Comparison of ENCODE assay signal across 12 mouse cellular contexts in genomic region chr8:26848955-26849684, GRCm38 (mm10).
DNase-seq lines count a peak whose midpoint lies in the region; ATAC-seq and TF ChIP-seq lines count a peak whose summit lies in the region.
"Had no signal": no experiment of that assay in that cellular context is flagged by ENCODE, and none has a peak within 500 bp of the region (broad histone marks: within the 10 kb centered on the region; RNA-seq: fewer than 3 reads in every experiment).

No protein-coding gene starts in this region.

- no peaks in the 10 kb centered on the region for H3K27me3 ChIP-seq in embryonic facial prominence, embryonic 11.5 days (ENCODE audit: control insufficient read depth, insufficient read depth, low read length)
- H3K27me3 ChIP-seq: midbrain, embryonic 13.5 days had no signal

- H3K27ac ChIP-seq in embryonic facial prominence, embryonic 11.5 days (replicated peaks; ENCODE audit: low read depth, low read length), result 0 out of 2 replicates have a peak overlapping the region, but pooled peaks have one; percentile 47
- no peak overlapping the region for H3K27ac ChIP-seq in left cerebral cortex, adult 2 months
- H3K27ac ChIP-seq: layer of hippocampus, adult 2 months; midbrain, embryonic 13.5 days had no signal

- intact Hi-C loops in left cerebral cortex, adult 2 months (cut with DNase I), result loop anchor here (2.0 kb wide), 1 partner anchor 128 kb away; the partner anchor contains the start of gene Zfp703

- no peak overlapping the region for H3K4me2 ChIP-seq in embryonic facial prominence, embryonic 11.5 days (ENCODE audit: low read depth, low read length)
- H3K4me2 ChIP-seq: midbrain, embryonic 13.5 days had no signal

- no peak for TF ChIP-seq CTCF in left cerebral cortex, adult 2 months (IDR thresholded peaks at IDR 0.05)

- no peaks in the 10 kb centered on the region for H3K9me3 ChIP-seq in embryonic facial prominence, embryonic 11.5 days (replicated peaks; ENCODE audit: control insufficient read depth, low read length)
- H3K9me3 ChIP-seq: G1E; midbrain, embryonic 13.5 days had no signal

- WGBS in embryonic facial prominence, embryonic 11.5 days, result 80% methylated on average over 19 of the region's 19 CpGs

- DNase-seq in kidney, postnatal 4 days, result peak; percentile 60 to 64
- no peak for DNase-seq in kidney, postnatal 25 days
- DNase-seq in embryonic facial prominence, embryonic 11.5 days (ENCODE audit: low spot score), result no peak
- DNase-seq in heart, postnatal 4 days, result peak; percentile 43
- peak; percentile 51 for DNase-seq in lung, postnatal 10 days
- no peak for DNase-seq in cerebellum, adult 9-11 months
- no peak for DNase-seq in adrenal gland, postnatal 25 days
- DNase-seq in left cerebral cortex, adult 2 months (ENCODE audit: extremely low spot score in 1 of 2, low spot score in 2 of 2), result no peak
- DNase-seq: right cerebral cortex, postnatal 14 days had no signal

- no peak for ATAC-seq in embryonic facial prominence, embryonic 11.5 days (replicated peaks; ENCODE audit: insufficient number of reproducible peaks, low FRiP score, low TSS enrichment, low read depth)
- ATAC-seq: midbrain, embryonic 13.5 days had no signal

- H3K9ac ChIP-seq in embryonic facial prominence, embryonic 11.5 days (replicated peaks; ENCODE audit: low read length), result no peak overlapping the region
- H3K9ac ChIP-seq: midbrain, embryonic 13.5 days had no signal

- H3K4me1 ChIP-seq in embryonic facial prominence, embryonic 11.5 days (ENCODE audit: control insufficient read depth, insufficient read depth, low read length), result no peaks in the 10 kb centered on the region

- no peak overlapping the region for H3K4me3 ChIP-seq in embryonic facial prominence, embryonic 11.5 days (ENCODE audit: low read depth, low read length)
- H3K4me3 ChIP-seq in left cerebral cortex, adult 2 months, result no peak overlapping the region
- H3K4me3 ChIP-seq: layer of hippocampus, adult 2 months; midbrain, embryonic 13.5 days had no signal

- no peaks in the 10 kb centered on the region for H3K36me3 ChIP-seq in embryonic facial prominence, embryonic 11.5 days (replicated peaks; ENCODE audit: control insufficient read depth, insufficient read depth, low read depth, low read length)
- H3K36me3 ChIP-seq: G1E; midbrain, embryonic 13.5 days had no signal

Comparison
In these comparisons a context has a peak if more than half of its experiments do, and no peak if none do; other contexts are left out.
1. DNase-seq: peak in kidney, postnatal 4 days (2 of 2), heart, postnatal 4 days (single experiment) and lung, postnatal 10 days (single experiment); none in kidney, postnatal 25 days (0 of 2), embryonic facial prominence, embryonic 11.5 days (single experiment), cerebellum, adult 9-11 months (single experiment), adrenal gland, postnatal 25 days (single experiment) and left cerebral cortex, adult 2 months (0 of 2).